Mouse (Mus musculus): ENCODE measurements around the gene Mafb.

DNA sequence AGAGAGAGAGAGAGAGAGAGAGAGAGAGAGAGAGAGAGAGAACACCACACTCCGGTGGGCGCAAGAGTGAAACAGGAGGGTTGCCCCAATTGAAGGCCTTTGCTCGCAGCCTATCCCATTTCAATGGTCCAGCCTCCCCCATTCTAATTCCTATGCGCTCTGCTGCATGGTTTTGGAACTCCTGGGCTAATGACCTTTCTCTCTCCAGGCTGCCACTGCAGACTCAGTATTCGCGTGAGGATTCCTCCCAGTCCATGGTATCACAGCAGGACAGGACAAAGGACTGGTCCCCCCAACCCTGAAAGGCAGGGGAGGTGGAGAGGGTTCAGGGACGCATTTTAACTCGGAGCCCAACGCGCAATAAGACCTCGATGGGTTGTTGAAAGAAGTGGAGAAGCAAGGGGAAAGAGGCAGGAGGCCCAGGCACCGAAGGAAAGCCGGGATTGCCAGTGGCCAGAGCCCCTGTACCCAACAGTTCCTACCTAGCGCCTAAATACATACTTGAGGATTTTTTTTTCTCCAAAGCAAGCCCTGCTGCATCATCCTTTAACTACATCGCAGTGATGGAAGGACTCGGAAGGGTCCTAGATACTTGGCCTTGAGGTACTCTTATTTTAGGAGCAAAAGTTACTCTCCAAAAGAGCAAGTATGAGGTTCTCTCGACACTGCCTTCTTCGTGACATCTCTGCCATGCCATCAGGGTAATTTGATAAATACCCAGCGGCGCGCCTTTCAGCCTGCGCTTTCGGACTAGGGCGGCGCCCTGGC is 3.0 kb upstream of the Mafb start:
- TF ChIP-seq POLR2A (IDR thresholded peaks at IDR 0.05; ENCODE audit: low read depth, low read length), result no peak
- TF ChIP-seq CTCF (conservative IDR thresholded peaks at IDR 0.05; ENCODE audit: insufficient read depth, insufficient read length, low read depth, low read length), result no peak

Data from kidney, adult 2 months (tissue).